Mouse (Mus musculus) sigmoid colon, adult 10 weeks (tissue): ENCODE results near the gene Psmb8. TPM values are rescaled to one million over a fixed set of nuclear protein-coding genes. Genes with fewer than 3 reads are reported as not detected.

Source experiments
- polyA plus RNA-seq: library from polyadenylated mRNA; stranded (reverse); fragments of 350-450 nt; fragmentation: Illumina TruSeq; extraction: RNeasy Lipid Tissue Mini Kit (QIAGEN cat#74804); gene quantifications from one replicate; pipeline ENCODE4 v1.2.3, GENCODE M21; 2014; ENCODE audit warnings: low read depth, low replicate concordance

The Psmb8 gene
- 4.4 TPM for polyA plus RNA-seq

DNA sequence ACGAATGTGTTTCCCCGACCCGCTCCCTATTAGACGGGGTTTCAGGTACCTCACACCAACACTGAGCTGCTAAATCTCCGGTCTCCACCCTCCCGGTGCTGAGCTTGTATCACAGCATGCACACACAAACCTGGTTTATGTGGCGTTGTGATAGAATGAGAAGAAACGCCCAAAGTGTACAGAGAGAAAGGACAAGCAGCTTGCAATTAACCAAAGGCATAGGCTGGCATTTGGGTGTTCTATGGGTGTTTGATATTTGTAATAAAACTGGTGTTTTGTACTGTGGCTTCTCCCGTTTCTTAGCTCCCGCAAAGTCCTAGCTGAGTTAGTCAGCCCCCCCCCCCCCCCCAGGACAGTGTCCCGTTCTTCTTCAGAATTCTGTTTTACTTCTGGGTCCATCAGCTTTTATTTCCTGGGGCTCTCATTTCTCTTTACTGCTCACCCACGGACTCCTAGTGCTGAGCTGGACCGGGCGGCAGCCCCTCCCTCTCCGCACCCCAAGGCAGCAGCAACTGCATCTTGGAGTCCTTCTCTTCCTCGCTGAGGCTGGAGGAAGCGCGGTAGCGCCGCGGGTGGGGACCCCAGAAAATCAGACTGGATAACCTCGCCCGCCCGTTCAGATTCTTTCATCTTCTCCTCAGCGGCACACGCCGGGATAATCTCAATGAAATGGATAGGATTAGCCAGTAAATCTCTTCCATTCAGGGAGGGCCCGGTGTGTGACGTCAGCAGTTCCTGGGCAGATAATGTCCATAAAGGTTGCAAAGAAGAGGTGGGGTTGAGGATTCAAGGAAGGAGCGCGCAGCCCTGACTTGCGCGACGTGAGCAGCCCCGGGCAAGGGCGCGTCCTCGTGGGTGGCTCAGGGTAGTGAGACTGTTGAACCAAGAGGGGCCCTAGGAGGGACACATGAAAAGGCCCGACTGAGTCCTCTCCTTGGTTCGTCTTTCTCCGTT is at the start of gene Psmb8:
TSS of gene Psmb8 (plus strand) at position 781 of the 954 bp plus-strand sequence.

DNA sequence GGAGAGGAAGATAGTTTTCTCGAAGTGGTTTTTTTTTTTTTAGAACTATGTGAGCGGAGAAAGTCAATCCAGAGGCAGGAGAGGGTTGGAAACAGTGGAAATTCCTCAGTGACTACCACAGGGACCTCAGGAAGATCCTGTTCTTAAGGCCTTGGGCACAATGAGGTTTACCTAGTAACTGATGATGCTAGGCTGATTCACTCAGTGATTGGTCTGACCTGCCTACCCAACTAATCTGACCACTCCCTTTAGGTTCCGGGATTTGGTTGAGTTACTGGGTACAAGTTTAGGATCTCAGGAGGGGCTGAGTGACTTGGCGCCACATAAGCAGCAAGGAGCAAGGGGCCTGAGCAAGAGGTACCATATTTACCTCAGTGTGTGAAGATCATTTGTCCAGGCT is 44.6 kb upstream of the Psmb8 start, which contains the start of gene H2-DMb1:
TSS of gene H2-DMb1 (plus strand) at position 150 of the 400 bp plus-strand sequence.

DNA sequence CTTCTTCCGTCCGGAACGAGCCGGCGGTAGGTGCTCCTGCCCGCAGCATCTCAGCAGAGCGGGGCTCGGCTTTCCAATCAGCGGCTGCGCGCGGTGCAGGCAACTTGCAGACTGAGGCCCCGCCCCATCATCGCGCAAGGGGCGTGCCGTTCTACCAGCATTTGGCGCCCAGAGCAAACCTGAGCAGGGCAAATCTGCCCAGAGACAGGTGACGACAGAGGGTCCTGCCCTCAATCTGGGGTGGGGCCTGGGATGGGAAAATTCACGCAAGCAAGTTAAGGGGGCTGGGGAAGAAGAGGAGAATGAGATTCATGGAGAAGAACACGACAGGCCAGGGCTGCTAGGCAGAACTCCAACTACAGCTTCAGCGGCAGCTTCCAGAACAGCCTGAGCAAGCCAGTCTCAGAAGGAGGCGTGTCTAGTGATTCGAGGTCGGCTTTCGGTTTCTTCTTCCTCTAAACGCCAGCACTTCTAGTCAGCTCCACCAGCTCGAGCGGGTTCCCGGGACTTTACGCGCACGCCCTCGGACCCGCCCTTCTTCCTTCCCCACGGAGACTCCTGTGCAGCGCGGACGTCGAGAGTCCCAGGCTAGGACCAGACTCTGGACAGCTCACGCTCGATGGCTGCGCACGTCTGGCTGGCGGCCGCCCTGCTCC is 10.1 kb upstream of the Psmb8 start, which contains the start of the genes Tap1 and Psmb9:
TSS of gene Tap1 (plus strand) at position 293 of the 656 bp plus-strand sequence.
TSS of gene Psmb9 (minus strand) at position 504 of the 656 bp plus-strand sequence.

GRCm38 (mm10) chr17:34203444-34203843 is 5.9 kb downstream of the Psmb8 start, which contains the start of gene Tap2:
Tap2 (plus strand) TSS chr17:34203527.

DNA sequence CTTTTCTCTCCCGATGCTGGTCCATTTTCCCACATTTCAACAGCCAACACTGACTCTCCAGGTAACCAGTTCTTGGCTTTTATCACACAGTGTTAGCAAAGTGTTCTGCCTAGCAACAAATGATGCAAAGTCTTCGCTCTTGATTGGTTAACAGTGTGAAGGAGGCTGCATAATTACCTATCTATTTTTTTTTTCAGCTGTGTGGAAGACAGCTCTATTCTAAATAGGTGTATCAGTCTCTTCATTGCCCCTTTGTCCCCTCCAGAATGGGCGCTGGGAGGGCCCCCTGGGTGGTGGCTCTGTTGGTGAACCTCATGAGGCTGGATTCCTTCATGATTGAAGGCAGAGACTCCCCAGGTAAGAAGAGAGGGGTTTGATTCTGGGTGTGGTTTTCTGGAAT is 41.2 kb downstream of the Psmb8 start, which contains the start of gene H2-Ob:
TSS of gene H2-Ob (plus strand) at position 198 of the 400 bp plus-strand sequence.

Other genes with a start within 250 kb of the Psmb8 start
- gene B3galt4, start 246.2 kb upstream of the Psmb8 start, polyA plus RNA-seq = 0.38 TPM
- 4.8 TPM for gene Vps52, start 241.9 kb upstream of the Psmb8 start, polyA plus RNA-seq
- 34.2 TPM for gene Rps18, start 241.7 kb upstream of the Psmb8 start, polyA plus RNA-seq
- 407 TPM for gene H2-K1, start 197.4 kb upstream of the Psmb8 start, polyA plus RNA-seq
- gene Ring1, start 173.0 kb upstream of the Psmb8 start, polyA plus RNA-seq = 1.8 TPM
- 1.2 TPM for gene H2-Ke6, start 169.7 kb upstream of the Psmb8 start, polyA plus RNA-seq
- 0.88 TPM for gene Slc39a7, start 166.0 kb upstream of the Psmb8 start, polyA plus RNA-seq
- gene Rxrb, start 165.9 kb upstream of the Psmb8 start, polyA plus RNA-seq = 1.5 TPM
- 0.19 TPM for gene Col11a2, start 158.3 kb upstream of the Psmb8 start, polyA plus RNA-seq
- gene H2-Oa, start 105.4 kb upstream of the Psmb8 start, polyA plus RNA-seq = not detected
- 1.8 TPM for gene H2-DMa, start 78.2 kb upstream of the Psmb8 start, polyA plus RNA-seq
- gene Brd2, start 75.1 kb upstream of the Psmb8 start, polyA plus RNA-seq = 212 TPM
- 6.1 TPM for gene H2-DMb2, start 54.4 kb upstream of the Psmb8 start, polyA plus RNA-seq
- 6.3 TPM for gene H2-DMb1, start 44.6 kb upstream of the Psmb8 start, polyA plus RNA-seq
- 4.0 TPM for gene Tap1, start 10.2 kb upstream of the Psmb8 start, polyA plus RNA-seq
- gene Psmb9, start 10.0 kb upstream of the Psmb8 start, polyA plus RNA-seq = 7.7 TPM
- gene Tap2, start 5.8 kb downstream of the Psmb8 start, polyA plus RNA-seq = not detected
- gene H2-Ob, start 41.2 kb downstream of the Psmb8 start, polyA plus RNA-seq = 25.2 TPM
- 61.2 TPM for gene H2-Ab1, start 60.0 kb downstream of the Psmb8 start, polyA plus RNA-seq
- 101 TPM for gene H2-Aa, start 90.1 kb downstream of the Psmb8 start, polyA plus RNA-seq
- gene H2-Eb1, start 108.1 kb downstream of the Psmb8 start, polyA plus RNA-seq = 6.3 TPM
- gene H2-Eb2, start 127.9 kb downstream of the Psmb8 start, polyA plus RNA-seq = 5.7 TPM
- gene Btnl2, start 157.1 kb downstream of the Psmb8 start, polyA plus RNA-seq = 1.0 TPM
- 27.9 TPM for gene Btnl1, start 179.4 kb downstream of the Psmb8 start, polyA plus RNA-seq
- 2.1 TPM for gene BC051142, start 201.1 kb downstream of the Psmb8 start, polyA plus RNA-seq